Mouse (Mus musculus) liver, postnatal 0 days (tissue): ENCODE data around the gene Mipol1.

Experiments used
- CTCF ChIP-seq: sonication (generic); IDR thresholded peaks from 2 replicates; pipeline ENCODE4 v1.5.1; 2016; ENCODE audit warnings: antibody characterized with exemption, low read depth
- EP300 ChIP-seq: IDR thresholded peaks from 2 replicates; pipeline ENCODE4 v1.6.1; 2016; ENCODE audit warnings: antibody characterized with exemption, low read depth, mild to moderate bottlenecking

DNA sequence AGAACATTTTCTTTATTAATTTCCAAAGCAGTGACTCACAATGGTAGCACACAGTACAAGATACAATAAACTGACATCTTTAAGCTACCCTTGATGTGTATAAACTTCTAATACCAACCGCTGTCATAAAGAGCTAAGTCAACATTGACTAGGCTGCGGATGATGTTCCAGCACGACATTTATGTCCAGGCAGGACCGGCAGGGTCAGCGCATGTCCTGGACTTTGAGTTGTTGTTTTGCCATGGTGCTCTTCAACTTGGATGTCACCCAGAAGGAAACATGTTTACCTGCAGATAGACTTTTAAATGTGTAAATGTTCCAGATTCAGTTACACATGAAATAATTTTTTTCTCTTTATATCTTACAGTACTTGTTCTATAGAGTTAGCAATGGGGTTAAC is 194.7 kb downstream of the Mipol1 start:
- TF ChIP-seq CTCF (no peak), EP300 (no peak)
